Mouse (Mus musculus): ENCODE results near the gene Eddm3b. TPM values are rescaled to one million over a fixed set of nuclear protein-coding genes. Genes with fewer than 3 reads are reported as not detected.

Gene Eddm3b
- total and polyA plus RNA-seq, 3 experiments: not detected

DNA sequence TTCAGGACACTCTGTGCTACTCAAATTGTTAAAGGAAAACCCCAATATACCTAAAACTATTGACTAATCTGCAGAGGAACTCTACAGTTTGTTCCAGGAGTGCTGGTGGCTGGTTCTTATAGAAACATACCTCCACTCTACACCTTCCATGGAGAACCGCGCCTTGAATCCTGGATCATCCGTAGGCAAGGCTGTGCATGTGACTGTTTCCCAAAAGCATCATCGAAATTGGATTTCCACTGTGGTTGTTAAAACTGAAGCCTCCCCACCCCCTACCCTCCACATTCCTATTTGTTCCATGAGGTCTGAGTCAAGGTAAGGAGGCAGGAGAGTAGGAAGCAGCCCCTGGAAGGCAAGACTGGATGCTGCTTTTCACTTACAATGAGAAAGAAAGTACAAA, 30.2 kb downstream of the Eddm3b start:
- in situ Hi-C loops (cut with MboI; ENCODE audit: low pct_ligation_motif_present, low pct_unique_long_range_greater_than_20kb, low sequenced_read_pairs) (no loop called here), dilution Hi-C loops (cut with MboI; ENCODE audit: extremely low pct_ligation_motif_present, extremely low pct_unique_long_range_greater_than_20kb, low sequenced_read_pairs) (no loop called here)
- Histone ChIP-seq H3K9me3 (replicated peaks; ENCODE audit: low read length) (no peaks in the 10 kb centered on the region), H3K36me3 (replicated peaks in 1 of 2; ENCODE audit: control insufficient read depth in 1 of 2, insufficient read depth in 1 of 2, low read length in 1 of 2) (no peaks in the 10 kb centered on the region), H3K4me2 (ENCODE audit: insufficient read depth, low read depth, poor library complexity, severe bottlenecking) (no peak overlapping the region), H3K27me3 (replicated peaks) (no peaks in the 10 kb centered on the region), H3K79me2 (replicated peaks; ENCODE audit: control insufficient read depth, extremely low read depth, insufficient read depth, poor library complexity, severe bottlenecking) (no peaks in the 10 kb centered on the region), H3K9ac (ENCODE audit: insufficient read depth, low read depth) (no peak overlapping the region), H3K4me1 (ENCODE audit: control insufficient read depth in 1 of 2, insufficient read depth in 2 of 2) (peaks cover 2 to 11% of the 10 kb centered on the region in 2 experiments; a peak in 3 of 4 replicates), H3K4me3 (replicated peaks in 1 of 3; ENCODE audit: low read depth in 2 of 3, low read length in 2 of 3, poor library complexity in 1 of 3) (no peak overlapping the region), H3K27ac (ENCODE audit: insufficient read depth, low read depth) (no peak overlapping the region)
- no peak for DNase-seq (ENCODE audit: extremely low read depth)
- TF ChIP-seq USF1 (IDR thresholded peaks at IDR 0.05; ENCODE audit: low read depth, low read length): no peak
- TF ChIP-seq PAX5 (IDR thresholded peaks at IDR 0.05; ENCODE audit: low read length): no peak
- TF ChIP-seq ZKSCAN1 (IDR thresholded peaks at IDR 0.05; ENCODE audit: borderline replicate concordance, low read depth, low read length): no peak
- TF ChIP-seq RAD21 (IDR thresholded peaks at IDR 0.05; ENCODE audit: low read depth, low read length): no peak
- TF ChIP-seq USF2 (conservative IDR thresholded peaks at IDR 0.05; ENCODE audit: low read depth, low read length): no peak
- TF ChIP-seq MEF2A (IDR thresholded peaks at IDR 0.05; ENCODE audit: borderline replicate concordance, low read depth, low read length): no peak
- TF ChIP-seq CHD2 (IDR thresholded peaks at IDR 0.05; ENCODE audit: low read length): no peak
- no peak for TF ChIP-seq NRF1 (IDR thresholded peaks at IDR 0.05; ENCODE audit: low read depth, low read length)
- TF ChIP-seq TCF12 (IDR thresholded peaks at IDR 0.05; ENCODE audit: low read depth, low read length): no peak
- no peak for TF ChIP-seq RCOR1 (conservative IDR thresholded peaks at IDR 0.05; ENCODE audit: low read depth, low read length)
- no peak for TF ChIP-seq GABPA (IDR thresholded peaks at IDR 0.05; ENCODE audit: insufficient replicate concordance, low read depth, low read length)
- TF ChIP-seq EP300 (IDR thresholded peaks at IDR 0.05; ENCODE audit: low read length): no peak
- TF ChIP-seq MXI1 (IDR thresholded peaks at IDR 0.05; ENCODE audit: low read depth, low read length): no peak
- TF ChIP-seq NELFE (IDR thresholded peaks at IDR 0.05; ENCODE audit: low read depth, low read length): no peak
- no peak for TF ChIP-seq MAFK (IDR thresholded peaks at IDR 0.05; ENCODE audit: insufficient replicate concordance, low read length)
- no peak for TF ChIP-seq SMC3 (IDR thresholded peaks at IDR 0.05; ENCODE audit: low read depth, low read length)
- TF ChIP-seq CHD1 (IDR thresholded peaks at IDR 0.05; ENCODE audit: low read depth, low read length): no peak
- no peak for TF ChIP-seq ZNF384 (IDR thresholded peaks at IDR 0.05; ENCODE audit: low read depth, low read length)
- TF ChIP-seq CTCF (conservative IDR thresholded peaks at IDR 0.05 in 1 of 2, IDR thresholded peaks at IDR 0.05 in 1 of 2; ENCODE audit: low read depth in 2 of 2, low read length in 2 of 2): no peak
- no peak for TF ChIP-seq ZC3H11A (IDR thresholded peaks at IDR 0.05; ENCODE audit: low read depth, low read length)

DNA sequence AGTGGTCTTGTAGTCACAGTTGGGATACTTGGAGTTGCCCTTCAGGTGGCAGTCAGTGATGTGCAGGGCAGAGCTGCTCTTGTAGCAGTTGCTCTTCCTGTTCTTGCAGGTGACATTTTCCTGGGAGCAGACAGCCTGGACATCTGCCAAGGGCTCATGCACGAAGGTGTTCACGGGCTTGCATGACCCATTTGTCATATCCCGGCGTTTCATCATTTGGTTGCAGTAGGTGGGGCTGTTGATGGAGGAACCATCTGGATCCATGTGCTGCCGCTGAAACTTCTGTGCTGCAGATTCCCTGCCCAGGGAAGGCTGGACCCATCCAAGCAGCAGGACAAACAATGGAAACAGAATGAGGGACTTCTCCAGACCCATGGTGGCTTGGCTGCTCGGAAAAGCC, 31.3 kb downstream of the Eddm3b start:
- no peaks in the 10 kb centered on the region for H3K36me3 ChIP-seq (replicated peaks in 1 of 2; ENCODE audit: control insufficient read depth in 1 of 2, insufficient read depth in 1 of 2, low read length in 1 of 2)
- in situ Hi-C loops (cut with MboI; ENCODE audit: low pct_ligation_motif_present, low pct_unique_long_range_greater_than_20kb, low sequenced_read_pairs) (no loop called here), dilution Hi-C loops (cut with MboI; ENCODE audit: extremely low pct_ligation_motif_present, extremely low pct_unique_long_range_greater_than_20kb, low sequenced_read_pairs) (no loop called here)
- H3K9me3 ChIP-seq (replicated peaks; ENCODE audit: low read length): no peaks in the 10 kb centered on the region
- no peak overlapping the region for H3K4me2 ChIP-seq (ENCODE audit: insufficient read depth, low read depth, poor library complexity, severe bottlenecking)
- TF ChIP-seq USF1 (IDR thresholded peaks at IDR 0.05; ENCODE audit: low read depth, low read length): no peak
- H3K27me3 ChIP-seq (replicated peaks): no peaks in the 10 kb centered on the region
- no peak for DNase-seq (ENCODE audit: extremely low read depth)
- H3K4me3 ChIP-seq (replicated peaks in 1 of 3; ENCODE audit: low read depth in 2 of 3, low read length in 2 of 3, poor library complexity in 1 of 3): no peak overlapping the region
- H3K9ac ChIP-seq (ENCODE audit: insufficient read depth, low read depth): no peak overlapping the region
- no peaks in the 10 kb centered on the region for H3K79me2 ChIP-seq (replicated peaks; ENCODE audit: control insufficient read depth, extremely low read depth, insufficient read depth, poor library complexity, severe bottlenecking)
- H3K27ac ChIP-seq (ENCODE audit: insufficient read depth, low read depth): no peak overlapping the region
- peaks cover 2 to 11% of the 10 kb centered on the region in 2 experiments; a peak in 3 of 4 replicates for H3K4me1 ChIP-seq (ENCODE audit: control insufficient read depth in 1 of 2, insufficient read depth in 2 of 2)
